Mouse (Mus musculus) testis, adult 2 months (tissue): Measurements from ENCODE around the gene Ngef.

Experiments used
- CTCF ChIP-seq: fragments of 200-500 bp; IDR thresholded peaks from 2 replicates; pipeline ENCODE4 v1.5.1; 2012; ENCODE audit warnings: low read depth, mild to moderate bottlenecking, inconsistent platforms, low read length, moderate library complexity; ENCODE audit not compliant: control insufficient read depth, insufficient read depth, insufficient replicate concordance
- POLR2A ChIP-seq: fragments of 200-500 bp; IDR thresholded peaks from 2 replicates; pipeline ENCODE4 v1.6.1; 2012; ENCODE audit warnings: low read depth, mild to moderate bottlenecking, inconsistent platforms, low read length, moderate library complexity; ENCODE audit not compliant: control insufficient read depth

DNA sequence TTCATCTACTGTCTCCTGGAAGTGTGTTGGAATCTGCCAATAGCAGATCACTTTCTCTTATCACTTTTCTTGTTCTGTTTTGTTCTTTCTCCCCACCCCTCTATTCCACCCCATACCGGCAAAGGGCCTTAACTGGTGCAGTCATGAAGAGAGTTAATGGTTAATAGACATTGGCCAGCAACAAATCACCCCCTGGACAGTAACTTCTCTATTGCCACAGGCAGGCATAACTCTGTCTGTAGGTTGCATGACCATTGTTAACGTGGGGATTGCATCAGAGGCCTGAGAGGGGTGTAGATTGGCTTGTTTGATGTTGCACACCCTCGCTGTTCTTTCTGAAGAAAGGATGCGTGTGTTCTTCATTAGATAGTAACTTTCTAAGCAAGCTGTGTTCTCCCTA lies 124.2 kb downstream of the Ngef start:
- TF ChIP-seq POLR2A (no peak), CTCF (no peak)
